Mouse (Mus musculus) kidney, embryonic 14.5 days (tissue): ENCODE measurements around the gene Dnase1l2. TPM values are rescaled to one million over a fixed set of nuclear protein-coding genes. Genes with fewer than 3 reads are reported as not detected.

Experiments
- ATAC-seq: fragments of 200-750 bp; cut with Nextera tagmentation; 2 replicates; pipeline ENCODE4 v1.8.0; 2017; ENCODE audit warnings: moderate number of reproducible peaks, mild to moderate bottlenecking, moderate TSS enrichment, moderate library complexity; ENCODE audit not compliant: low FRiP score, low TSS enrichment
- H3K27ac ChIP-seq: fragments of 300-500 bp; sonication (generic); 2 replicates; pipeline ENCODE4 v1.5.1; 2014; ENCODE audit warnings: low read depth, mild to moderate bottlenecking, low read length, moderate library complexity, mixed read lengths
- H3K27me3 ChIP-seq: fragments of 300-500 bp; sonication (generic); 2 replicates; pipeline ENCODE4 v1.6.1; 2014; ENCODE audit warnings: mild to moderate bottlenecking, low read length; ENCODE audit not compliant: control insufficient read depth, insufficient read depth
- H3K36me3 ChIP-seq: fragments of 300-500 bp; sonication (generic); 2 replicates; pipeline ENCODE4 v1.6.1; 2014; ENCODE audit warnings: low read length, mixed read lengths; ENCODE audit not compliant: control insufficient read depth, insufficient read depth
- H3K4me1 ChIP-seq: fragments of 300-500 bp; sonication (generic); 2 replicates; pipeline ENCODE4 v1.6.1; 2014; ENCODE audit warnings: low read length, mixed read lengths; ENCODE audit not compliant: control insufficient read depth, insufficient read depth
- H3K4me2 ChIP-seq: fragments of 300-500 bp; sonication (generic); replicated peaks from 2 replicates; pipeline ENCODE4 v1.6.1; 2014; ENCODE audit warnings: low read depth, mild to moderate bottlenecking, low read length
- H3K4me3 ChIP-seq: fragments of 300-500 bp; sonication (generic); 2 replicates; pipeline ENCODE4 v1.5.1; 2014; ENCODE audit warnings: mild to moderate bottlenecking, low read length
- H3K9ac ChIP-seq: fragments of 300-500 bp; sonication (generic); 2 replicates; pipeline ENCODE4 v1.6.1; 2014; ENCODE audit warnings: low read depth, mild to moderate bottlenecking, low read length, moderate library complexity
- H3K9me3 ChIP-seq: fragments of 300-500 bp; sonication (generic); 2 replicates; pipeline ENCODE4 v1.6.1; 2016; ENCODE audit warnings: low read length; ENCODE audit not compliant: control insufficient read depth
- WGBS: fragments of 180-500 bp; shearing (Covaris S2); extraction: QIAGEN DNeasy Blood & Tissue Kit; methylation state at CpG from one replicate; pipeline ENCODE4 v1.1.7; 2014; 5-methylcytosine and 5-hydroxymethylcytosine counted together
- polyA plus RNA-seq: library from polyadenylated mRNA; unstranded; fragments of >200 nt; fragmentation: Nextera tagmentation; extraction: Ambion mirVana; gene quantifications from 2 replicates; pipeline ENCODE4 v1.2.1, GENCODE M21; 2014

Dnase1l2 gene
- polyA plus RNA-seq, 1 experiment from 2014 or later = 2.8 TPM

DNA sequence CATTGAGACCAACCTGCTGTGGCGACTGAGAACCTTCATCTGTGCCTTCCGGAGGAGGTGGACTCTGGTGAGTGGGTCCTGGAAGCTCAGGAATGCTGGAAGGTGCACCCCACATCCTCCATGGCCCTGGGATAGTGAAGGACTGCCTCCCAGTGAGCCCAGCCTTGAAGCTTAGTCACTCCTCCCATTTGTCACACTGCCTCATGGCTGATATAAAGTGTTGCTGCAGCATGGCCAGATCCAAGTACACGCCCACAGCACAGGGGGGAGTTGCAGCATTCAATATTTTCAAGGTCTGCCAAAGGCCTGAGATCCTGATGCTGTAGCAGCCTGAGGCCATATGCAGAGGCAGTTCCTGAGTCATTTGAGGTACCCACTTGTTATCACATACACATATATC is 40.5 kb downstream of the Dnase1l2 start:
- H3K36me3 ChIP-seq = peaks cover 8% of the 10 kb centered on the region; the same call in 1 of the 2 replicates
- no peaks in the 10 kb centered on the region for H3K4me1 ChIP-seq
- no peak overlapping the region for H3K27ac ChIP-seq
- no peaks in the 10 kb centered on the region for H3K27me3 ChIP-seq
- ATAC-seq = no peak
- no peak overlapping the region for H3K9ac ChIP-seq
- H3K9me3 ChIP-seq = no peaks in the 10 kb centered on the region
- no peak overlapping the region for H3K4me2 ChIP-seq
- H3K4me3 ChIP-seq = no peak overlapping the region
- 65% methylated on average over 3 of the region's 3 CpGs for WGBS

DNA sequence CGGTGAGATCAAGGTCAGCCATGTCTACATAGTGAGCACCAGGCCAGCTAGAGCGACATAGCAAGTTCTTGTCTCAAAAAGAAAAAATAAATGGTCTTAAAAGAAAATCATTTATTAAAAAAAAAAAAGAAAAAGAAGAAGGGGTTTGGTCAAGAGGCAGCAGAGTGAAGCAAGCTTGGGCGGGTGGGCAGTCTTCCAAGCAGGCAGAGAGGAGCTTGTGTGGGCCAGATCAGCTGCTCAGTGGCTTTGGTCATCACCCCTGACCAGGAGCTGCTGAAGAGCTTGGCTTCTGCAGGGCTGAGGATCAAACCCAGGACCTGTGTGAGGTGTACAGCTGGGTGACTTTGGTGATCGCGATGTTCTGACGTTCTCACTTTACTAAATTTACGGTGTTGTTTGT is 48.4 kb downstream of the Dnase1l2 start:
- Histone ChIP-seq H3K4me2 (no peak overlapping the region), H3K36me3 (no peaks in the 10 kb centered on the region), H3K9me3 (no peaks in the 10 kb centered on the region), H3K9ac (no peak overlapping the region), H3K27me3 (no peaks in the 10 kb centered on the region), H3K4me1 (no peaks in the 10 kb centered on the region), H3K27ac (no peak overlapping the region), H3K4me3 (no peak overlapping the region)
- ATAC-seq = no peak
- 73% methylated on average over 7 of the region's 7 CpGs for WGBS

DNA sequence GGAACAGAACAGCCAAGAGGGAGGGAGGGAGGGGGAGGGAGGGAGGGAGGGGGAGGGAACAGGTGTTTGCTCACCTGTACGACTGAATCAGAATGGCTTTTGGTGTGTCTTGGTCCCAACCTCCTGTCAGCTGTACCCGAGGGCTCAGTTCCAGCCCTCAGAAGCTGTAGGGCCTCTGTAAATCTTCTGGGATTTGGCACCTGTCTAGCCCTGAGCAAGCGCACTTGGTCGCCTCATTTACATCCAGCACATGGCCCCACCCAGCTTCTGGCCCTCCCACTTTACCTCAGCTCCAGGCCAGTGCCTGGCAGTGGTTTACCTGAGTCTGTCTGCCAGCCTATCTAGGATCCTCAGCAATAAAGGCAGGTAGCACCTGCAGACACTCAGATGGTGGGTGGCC is 49.4 kb downstream of the Dnase1l2 start:
- Histone ChIP-seq H3K4me1 (no peaks in the 10 kb centered on the region), H3K9me3 (no peaks in the 10 kb centered on the region), H3K27ac (no peak overlapping the region), H3K36me3 (no peaks in the 10 kb centered on the region), H3K27me3 (no peaks in the 10 kb centered on the region), H3K4me2 (no peak overlapping the region), H3K9ac (no peak overlapping the region), H3K4me3 (no peak overlapping the region)
- ATAC-seq = no peak
- WGBS = 22% methylated on average over 4 of the region's 4 CpGs

DNA sequence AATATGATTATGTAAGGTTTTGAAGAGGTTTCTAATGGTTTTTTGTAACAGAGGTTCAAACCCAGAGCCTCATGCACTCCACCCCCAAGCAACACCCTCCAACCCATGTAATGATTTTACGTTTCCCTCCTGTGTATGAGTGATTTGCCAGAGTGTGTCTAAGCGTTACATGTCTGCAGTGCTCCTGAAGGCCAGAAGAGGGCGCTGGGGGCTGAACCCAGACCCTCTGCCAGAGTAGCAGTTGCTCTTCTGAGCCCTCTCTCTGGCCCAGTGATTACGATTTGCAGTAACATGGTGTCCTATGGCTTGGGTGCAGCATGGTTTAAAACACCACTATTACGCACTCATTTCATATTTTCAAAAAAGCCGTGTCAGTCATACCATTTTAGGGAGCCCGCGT is 51.8 kb downstream of the Dnase1l2 start:
- WGBS = 68% methylated on average over 8 of the region's 8 CpGs

More for the DNA sequence above, 51.8 kb downstream of the Dnase1l2 start:
- no peak for ATAC-seq
- Histone ChIP-seq H3K4me2 (no peak overlapping the region), H3K9me3 (no peaks in the 10 kb centered on the region), H3K4me1 (no peaks in the 10 kb centered on the region), H3K4me3 (no peak overlapping the region), H3K9ac (no peak overlapping the region), H3K27me3 (no peaks in the 10 kb centered on the region), H3K27ac (no peak overlapping the region), H3K36me3 (peaks cover 6% of the 10 kb centered on the region; the same call in 1 of the 2 replicates)

Other genes with a start within 250 kb of the Dnase1l2 start
- 5.0 and 8.2 TPM in 2 replicates for gene Tbc1d24, start 237.5 kb downstream of the Dnase1l2 start, polyA plus RNA-seq
- gene Ntn3, start 233.6 kb downstream of the Dnase1l2 start, polyA plus RNA-seq = 4.6 and 5.3 TPM in 2 replicates
- gene Tedc2, start 222.3 kb downstream of the Dnase1l2 start, polyA plus RNA-seq = 13.4 and 14.8 TPM in 2 replicates
- gene Ccnf, start 191.6 kb downstream of the Dnase1l2 start, polyA plus RNA-seq = 43.9 and 66.6 TPM in 2 replicates
- gene Abca17, start 92.0 kb downstream of the Dnase1l2 start, polyA plus RNA-seq = not detected in 2 replicates
- gene Abca3, start 91.2 kb downstream of the Dnase1l2 start, polyA plus RNA-seq = 10.0 and 13.1 TPM in 2 replicates
- gene Rnps1, start 28.5 kb downstream of the Dnase1l2 start, polyA plus RNA-seq = 306 and 312 TPM in 2 replicates
- gene Eci1, start 16.5 kb downstream of the Dnase1l2 start, polyA plus RNA-seq = 114 and 120 TPM in 2 replicates
- gene E4f1, start 27.2 kb upstream of the Dnase1l2 start, polyA plus RNA-seq = 21.6 and 23.2 TPM in 2 replicates
- gene Pgp, start 27.3 kb upstream of the Dnase1l2 start, polyA plus RNA-seq = 54.1 and 65.0 TPM in 2 replicates
- gene Bricd5, start 30.8 kb upstream of the Dnase1l2 start, polyA plus RNA-seq = 0.71 and 1.6 TPM in 2 replicates
- 36.4 and 36.9 TPM in 2 replicates for gene Mlst8, start 36.0 kb upstream of the Dnase1l2 start, polyA plus RNA-seq
- 1.6 and 1.8 TPM in 2 replicates for gene Caskin1, start 45.5 kb upstream of the Dnase1l2 start, polyA plus RNA-seq
- gene Traf7, start 84.8 kb upstream of the Dnase1l2 start, polyA plus RNA-seq = 69.0 and 88.5 TPM in 2 replicates
- 2.7 and 2.8 TPM in 2 replicates for gene Rab26, start 91.1 kb upstream of the Dnase1l2 start, polyA plus RNA-seq
- 16.7 and 31.6 TPM in 2 replicates for gene Pkd1, start 106.7 kb upstream of the Dnase1l2 start, polyA plus RNA-seq
- gene Tsc2, start 189.5 kb upstream of the Dnase1l2 start, polyA plus RNA-seq = 48.3 and 55.4 TPM in 2 replicates
- gene Nthl1, start 189.6 kb upstream of the Dnase1l2 start, polyA plus RNA-seq = 14.2 and 17.0 TPM in 2 replicates
- 86.1 and 95.5 TPM in 2 replicates for gene Slc9a3r2, start 207.2 kb upstream of the Dnase1l2 start, polyA plus RNA-seq
- 0.66 TPM in 1 of 2 replicates, not detected in the other for gene Npw, start 215.4 kb upstream of the Dnase1l2 start, polyA plus RNA-seq
- gene Zfp598, start 226.6 kb upstream of the Dnase1l2 start, polyA plus RNA-seq = 25.3 and 34.4 TPM in 2 replicates
- 1.0 and 1.2 TPM in 2 replicates for gene Syngr3, start 246.8 kb upstream of the Dnase1l2 start, polyA plus RNA-seq